ENCODE assay signal across 21 mouse cellular contexts in genomic region chr12:83978862-83979261, GRCm38 (mm10). TPM values are rescaled to one million over a fixed set of nuclear protein-coding genes. Genes with fewer than 3 reads are reported as not detected.
DNase-seq lines count a peak whose midpoint lies in the region; ATAC-seq lines count a peak whose summit lies in the region.
"Had no signal": no experiment of that assay in that cellular context is flagged by ENCODE, and none has a peak within 500 bp of the region (broad histone marks: within the 10 kb centered on the region; RNA-seq: fewer than 3 reads in every experiment).

No protein-coding gene starts in this region.

- H3K4me3 ChIP-seq in midbrain, embryonic 11.5 days (ENCODE audit: low read depth, low read length), result no peak overlapping the region
- H3K4me3 ChIP-seq: embryonic facial prominence, embryonic 13.5 days; forebrain, embryonic 12.5 days; hindbrain, embryonic 12.5 days had no signal

- no peak overlapping the region for H3K27ac ChIP-seq in midbrain, embryonic 11.5 days (ENCODE audit: low read depth, low read length)
- H3K27ac ChIP-seq: embryonic facial prominence, embryonic 13.5 days; forebrain, embryonic 12.5 days; hindbrain, embryonic 12.5 days had no signal

- H3K4me1 ChIP-seq in midbrain, embryonic 11.5 days (ENCODE audit: control insufficient read depth, insufficient read depth, low read length), result no peaks in the 10 kb centered on the region
- H3K4me1 ChIP-seq: embryonic facial prominence, embryonic 13.5 days; forebrain, embryonic 12.5 days; hindbrain, embryonic 12.5 days had no signal

- no peak overlapping the region for H3K4me2 ChIP-seq in midbrain, embryonic 11.5 days
- H3K4me2 ChIP-seq: embryonic facial prominence, embryonic 13.5 days; forebrain, embryonic 12.5 days; hindbrain, embryonic 12.5 days had no signal

- peak; percentile 89 for DNase-seq in brain, adult 2 months (ENCODE audit: low read depth, low spot score)
- DNase-seq in cerebellum, adult 11 months, result peak; percentile 66
- peak; percentile 69 for DNase-seq in cerebellum, adult 8-10 months
- peak; percentile 83 to 86 for DNase-seq in cerebellum, postnatal 14 days
- DNase-seq in yolk sac, embryonic 10.5 days (ENCODE audit: low spot score), result no peak
- no peak for DNase-seq in midbrain, embryonic 11.5 days (ENCODE audit: low spot score, missing footprints)
- DNase-seq in ovary, postnatal 14 days (ENCODE audit: low spot score), result no peak
- DNase-seq: adrenal gland, adult 8-10 months; forebrain, postnatal 0 days; gastrocnemius, postnatal 14 days; heart, postnatal 10 days; heart, postnatal 4 days; kidney, adult 8-10 months had no signal

- no peaks in the 10 kb centered on the region for H3K36me3 ChIP-seq in midbrain, embryonic 11.5 days (ENCODE audit: control insufficient read depth, insufficient read depth, low read length)
- H3K36me3 ChIP-seq: embryonic facial prominence, embryonic 13.5 days; forebrain, embryonic 12.5 days; hindbrain, embryonic 12.5 days had no signal

- 93% methylated on average over 6 of the region's 6 CpGs for WGBS in midbrain, embryonic 11.5 days

- H3K9ac ChIP-seq in midbrain, embryonic 11.5 days (ENCODE audit: low read length), result no peak overlapping the region
- H3K9ac ChIP-seq: embryonic facial prominence, embryonic 13.5 days; forebrain, embryonic 12.5 days; forebrain, postnatal 0 days; hindbrain, embryonic 12.5 days had no signal

- no peak for ATAC-seq in midbrain, embryonic 11.5 days (ENCODE audit: low FRiP score)
- ATAC-seq: forebrain, postnatal 0 days; hindbrain, embryonic 16.5 days; inflammation-experienced regulatory T-cells, adult 6 months; intestine, postnatal 0 days had no signal

- H3K9me3 ChIP-seq in midbrain, embryonic 11.5 days (ENCODE audit: control insufficient read depth, low read length), result no peaks in the 10 kb centered on the region

- no peaks in the 10 kb centered on the region for H3K27me3 ChIP-seq in midbrain, embryonic 11.5 days (ENCODE audit: control insufficient read depth, insufficient read depth, low read length)
- H3K27me3 ChIP-seq: embryonic facial prominence, embryonic 13.5 days; forebrain, embryonic 12.5 days; hindbrain, embryonic 12.5 days had no signal

RNA-seq across cellular contexts. Expression of gene Heatr4, which starts 5.8 kb away (rescaled TPM):
- not detected in 2 replicates for polyA plus RNA-seq in midbrain, embryonic 11.5 days (2014; fragmentation: Nextera tagmentation; extraction: Ambion mirVana)
- polyA plus RNA-seq: embryonic facial prominence, embryonic 13.5 days; forebrain, embryonic 12.5 days; gonadal fat pad, adult 2 months; heart, embryonic 14.5 days; hindbrain, embryonic 12.5 days; hindbrain, embryonic 16.5 days; inflammation-experienced regulatory T-cells, adult 6 months had no signal

RNA-seq across cellular contexts. Expression of gene Acot2, which starts 8.8 kb away (rescaled TPM):
- 11.6 and 13.2 TPM in 2 replicates for polyA plus RNA-seq in midbrain, embryonic 11.5 days (2014; fragmentation: Nextera tagmentation; extraction: Ambion mirVana)

RNA-seq across cellular contexts. Expression of gene Riox1, which starts 28.5 kb away (rescaled TPM):
- polyA plus RNA-seq in midbrain, embryonic 11.5 days (2014; fragmentation: Nextera tagmentation; extraction: Ambion mirVana), result 13.6 and 15.3 TPM in 2 replicates

RNA-seq across cellular contexts. Expression of gene Acot1, which starts 30.4 kb away (rescaled TPM):
- 47.5 and 48.5 TPM in 2 replicates for polyA plus RNA-seq in midbrain, embryonic 11.5 days (2014; fragmentation: Nextera tagmentation; extraction: Ambion mirVana)
- polyA plus RNA-seq: inflammation-experienced regulatory T-cells, adult 6 months had no signal

RNA-seq across cellular contexts. Expression of gene Numb, which starts 57.1 kb away (rescaled TPM):
- polyA plus RNA-seq in midbrain, embryonic 11.5 days (2014; fragmentation: Nextera tagmentation; extraction: Ambion mirVana), result 27.2 and 27.8 TPM in 2 replicates

Comparison
In these comparisons a context has a peak if more than half of its experiments do, and no peak if none do; other contexts are left out.
1. DNase-seq: peak in brain, adult 2 months (single experiment), cerebellum, adult 11 months (single experiment), cerebellum, adult 8-10 months (single experiment) and cerebellum, postnatal 14 days (2 of 2); none in yolk sac, embryonic 10.5 days (single experiment), midbrain, embryonic 11.5 days (single experiment) and ovary, postnatal 14 days (single experiment).